Mouse (Mus musculus) T-cell, adult 2 months (primary cell): ENCODE measurements around the gene Upk3b.

Source experiments
- DNase-seq: peaks from one replicate; pipeline ENCODE4 v3.0.0; 2022; ENCODE audit warnings: low spot score

Gene Upk3b

GRCm38 (mm10) chr5:136075076-136075475 lies 36.8 kb downstream of the Upk3b start:
- DNase-seq = no peak

- DNase-seq = no peak
Observed at GRCm38 (mm10) chr5:136076284-136076683, 38.0 kb downstream of the Upk3b start.

- DNase-seq = no peak
Observed at GRCm38 (mm10) chr5:136077001-136077550, 38.8 kb downstream of the Upk3b start.

- no peak for DNase-seq
Observed at GRCm38 (mm10) chr5:136078136-136078535, 39.8 kb downstream of the Upk3b start.

- DNase-seq = peak; percentile 26
Observed at GRCm38 (mm10) chr5:136082345-136082744, 44.0 kb downstream of the Upk3b start.

GRCm38 (mm10) chr5:136083669-136084107 lies 45.4 kb downstream of the Upk3b start, which contains the start of gene Rasa4:
Gene Rasa4, plus strand, starts transcription at chr5:136083916.
- peak; percentile 93 for DNase-seq

- DNase-seq = no peak
Observed at GRCm38 (mm10) chr5:136084144-136084881, 46.0 kb downstream of the Upk3b start.

- peak; percentile 36 for DNase-seq
Observed at GRCm38 (mm10) chr5:136084891-136085651, 46.8 kb downstream of the Upk3b start.

GRCm38 (mm10) chr5:136086290-136086689 lies 48.0 kb downstream of the Upk3b start:
- DNase-seq = no peak

- no peak for DNase-seq
Observed at GRCm38 (mm10) chr5:136088821-136089575, 50.7 kb downstream of the Upk3b start.

- no peak for DNase-seq
Observed at GRCm38 (mm10) chr5:136091927-136092326, 53.6 kb downstream of the Upk3b start.

GRCm38 (mm10) chr5:136094249-136095010 lies 56.1 kb downstream of the Upk3b start:
- DNase-seq = no peak

GRCm38 (mm10) chr5:136095089-136095488 lies 56.8 kb downstream of the Upk3b start:
- DNase-seq = no peak
